Mouse (Mus musculus): ENCODE measurements around the gene Gpr87.

The Gpr87 gene

GRCm38 (mm10) chr3:59194938-59195337 is at the start of gene Gpr87:
Gpr87 (minus strand) TSS chr3:59195104.
- DNase-seq (ENCODE audit: low spot score in 2 of 2): peak in 1 of 2 experiments; percentile 44

GRCm38 (mm10) chr3:59243384-59243783 is 48.5 kb upstream of the Gpr87 start:
- DNase-seq (ENCODE audit: low spot score in 2 of 2): no peak

GRCm38 (mm10) chr3:59234878-59235277 is 40.0 kb upstream of the Gpr87 start:
- DNase-seq (ENCODE audit: low spot score in 2 of 2): no peak

GRCm38 (mm10) chr3:59230912-59231311 is 36.0 kb upstream of the Gpr87 start:
- DNase-seq (ENCODE audit: low spot score in 2 of 2): no peak

- no peak for DNase-seq (ENCODE audit: low spot score in 2 of 2)
Observed at GRCm38 (mm10) chr3:59228730-59229551, 34.0 kb upstream of the Gpr87 start.

GRCm38 (mm10) chr3:59227696-59228095 is 32.8 kb upstream of the Gpr87 start:
- no peak for DNase-seq (ENCODE audit: low spot score in 2 of 2)

GRCm38 (mm10) chr3:59225411-59225810 is 30.5 kb upstream of the Gpr87 start:
- DNase-seq (ENCODE audit: low spot score in 2 of 2): no peak

- no peak for DNase-seq (ENCODE audit: low spot score in 2 of 2)
Observed at GRCm38 (mm10) chr3:59222303-59222702, 27.4 kb upstream of the Gpr87 start.

- DNase-seq (ENCODE audit: low spot score in 2 of 2): no peak
Observed at GRCm38 (mm10) chr3:59219326-59219725, 24.4 kb upstream of the Gpr87 start.

GRCm38 (mm10) chr3:59217211-59217610 is 22.3 kb upstream of the Gpr87 start:
- DNase-seq (ENCODE audit: low spot score in 2 of 2): no peak

GRCm38 (mm10) chr3:59212404-59212803 is 17.5 kb upstream of the Gpr87 start:
- DNase-seq (ENCODE audit: low spot score in 2 of 2): no peak

GRCm38 (mm10) chr3:59211784-59212183 is 16.9 kb upstream of the Gpr87 start:
- no peak for DNase-seq (ENCODE audit: low spot score in 2 of 2)

- DNase-seq (ENCODE audit: low spot score in 2 of 2): no peak
Observed at GRCm38 (mm10) chr3:59210727-59211126, 15.8 kb upstream of the Gpr87 start, which contains the start of gene P2ry13. P2ry13 (minus strand) TSS chr3:59210882.

- peak in 1 of 2 experiments; percentile 52 for DNase-seq (ENCODE audit: low spot score in 2 of 2)
Observed at GRCm38 (mm10) chr3:59210089-59210488, 15.2 kb upstream of the Gpr87 start.

GRCm38 (mm10) chr3:59208650-59209548 is 14.0 kb upstream of the Gpr87 start:
- no peak for DNase-seq (ENCODE audit: low spot score in 2 of 2)

- DNase-seq (ENCODE audit: low spot score in 2 of 2): no peak
Observed at GRCm38 (mm10) chr3:59205941-59206340, 11.0 kb upstream of the Gpr87 start.

GRCm38 (mm10) chr3:59204719-59205503 is 10.0 kb upstream of the Gpr87 start:
- peak in 1 of 2 experiments; percentile 48 for DNase-seq (ENCODE audit: low spot score in 2 of 2)

GRCm38 (mm10) chr3:59203802-59204520 is 9.1 kb upstream of the Gpr87 start:
- no peak for DNase-seq (ENCODE audit: low spot score in 2 of 2)

- no peak for DNase-seq (ENCODE audit: low spot score in 2 of 2)
Observed at GRCm38 (mm10) chr3:59197329-59197948, 2.5 kb upstream of the Gpr87 start.

GRCm38 (mm10) chr3:59194099-59194498 is 805 bp downstream of the Gpr87 start:
- peak in 1 of 2 experiments; percentile 47 for DNase-seq (ENCODE audit: low spot score in 2 of 2)

- no peak for DNase-seq (ENCODE audit: low spot score in 2 of 2)
Observed at GRCm38 (mm10) chr3:59191674-59192073, 3.2 kb downstream of the Gpr87 start.

Data from spleen, postnatal 4 days (tissue).